Mouse (Mus musculus) hindbrain, embryonic 11.5 days (tissue): ENCODE results near the gene D230025D16Rik. TPM values are rescaled to one million over a fixed set of nuclear protein-coding genes. Genes with fewer than 3 reads are reported as not detected.
"Not testable (repeated sequence)": the region's sequence is repeated elsewhere in the genome, so short reads cannot be mapped to it uniquely, and the experiment has no call there.

Experiments used
- ATAC-seq: fragments of 200-750 bp; cut with Nextera tagmentation; 2 replicates; pipeline ENCODE4 v1.8.0; 2017; ENCODE audit warnings: mild to moderate bottlenecking, moderate TSS enrichment, moderate library complexity; ENCODE audit not compliant: low FRiP score
- DNase-seq: peaks from one replicate; pipeline ENCODE4 v3.0.0-alpha.2; 2015; ENCODE audit warnings: low spot score
- H3K27ac ChIP-seq: fragments of 300-500 bp; sonication (generic); 2 replicates; pipeline ENCODE4 v1.5.1; 2014; ENCODE audit warnings: mild to moderate bottlenecking, low read depth, low read length
- H3K27me3 ChIP-seq: fragments of 300-500 bp; sonication (generic); 2 replicates; pipeline ENCODE4 v1.6.1; 2014; ENCODE audit warnings: mild to moderate bottlenecking, low read length, moderate library complexity, mixed read lengths; ENCODE audit not compliant: control insufficient read depth, insufficient read depth
- H3K36me3 ChIP-seq: fragments of 300-500 bp; sonication (generic); 2 replicates; pipeline ENCODE4 v1.6.1; 2014; ENCODE audit warnings: mild to moderate bottlenecking, low read length, moderate library complexity, mixed read lengths; ENCODE audit not compliant: control insufficient read depth, insufficient read depth
- H3K4me1 ChIP-seq: fragments of 300-500 bp; sonication (generic); replicated peaks from 2 replicates; pipeline ENCODE4 v1.6.1; 2014; ENCODE audit warnings: low read length, mixed read lengths; ENCODE audit not compliant: control insufficient read depth, insufficient read depth
- H3K4me2 ChIP-seq: fragments of 300-500 bp; sonication (generic); replicated peaks from 2 replicates; pipeline ENCODE4 v1.6.1; 2014; ENCODE audit warnings: mild to moderate bottlenecking, low read depth, low read length
- H3K4me3 ChIP-seq: fragments of 300-500 bp; sonication (generic); 2 replicates; pipeline ENCODE4 v1.5.1; 2014; ENCODE audit warnings: low read depth, low read length
- H3K9ac ChIP-seq: fragments of 300-500 bp; sonication (generic); 2 replicates; pipeline ENCODE4 v1.6.1; 2014; ENCODE audit warnings: low read depth, low read length
- H3K9me3 ChIP-seq: fragments of 300-500 bp; sonication (generic); 2 replicates; pipeline ENCODE4 v1.6.1; 2016; ENCODE audit warnings: low read length; ENCODE audit not compliant: control insufficient read depth
- WGBS: fragments of 180-500 bp; shearing (Covaris S2); extraction: QIAGEN DNeasy Blood & Tissue Kit; methylation state at CpG from one replicate; pipeline ENCODE4 v1.1.7; 2014; 5-methylcytosine and 5-hydroxymethylcytosine counted together
- polyA plus RNA-seq: library from polyadenylated mRNA; unstranded; fragments of >200 nt; fragmentation: Nextera tagmentation; extraction: Ambion mirVana; gene quantifications from 2 replicates; pipeline ENCODE4 v1.2.1, GENCODE M21; 2014

The D230025D16Rik gene
- polyA plus RNA-seq, 1 experiment from 2014 or later, result 33.2 TPM

- not testable (repeated sequence) for H3K27ac ChIP-seq, H3K9ac ChIP-seq, H3K4me1 ChIP-seq, DNase-seq, H3K4me3 ChIP-seq, ATAC-seq, H3K36me3 ChIP-seq, H3K9me3 ChIP-seq, H3K4me2 ChIP-seq, H3K27me3 ChIP-seq
- 92% methylated on average over 4 of the region's 4 CpGs for WGBS
These were observed 7.4 kb downstream of the D230025D16Rik start for GRCm38 (mm10) chr8:105232321-105232693.

- DNase-seq (no peak), ATAC-seq (no peak)
- no peaks in the 10 kb centered on the region for H3K36me3 ChIP-seq
- no peaks in the 10 kb centered on the region for H3K4me1 ChIP-seq
- no peaks in the 10 kb centered on the region for H3K9me3 ChIP-seq
- no peaks in the 10 kb centered on the region for H3K27me3 ChIP-seq
- H3K9ac ChIP-seq, result no peak overlapping the region
- H3K27ac ChIP-seq, result no peak overlapping the region
- H3K4me3 ChIP-seq, result no peak overlapping the region
- no peak overlapping the region for H3K4me2 ChIP-seq
- 84% methylated on average over 1 of the region's 1 CpGs for WGBS
These were observed 8.4 kb downstream of the D230025D16Rik start for GRCm38 (mm10) chr8:105233126-105233935.

- Histone ChIP-seq H3K27ac (no peak overlapping the region), H3K4me3 (no peak overlapping the region), H3K36me3 (0 out of 2 replicates have a peak, but pooled peaks cover 6% of the 10 kb centered on the region), H3K4me1 (no peaks in the 10 kb centered on the region), H3K9ac (no peak overlapping the region), H3K4me2 (no peak overlapping the region), H3K27me3 (no peaks in the 10 kb centered on the region), H3K9me3 (no peaks in the 10 kb centered on the region)
- DNase-seq (no peak), ATAC-seq (no peak)
- 89% methylated on average over 1 of the region's 1 CpGs for WGBS
These were observed 10.3 kb downstream of the D230025D16Rik start for GRCm38 (mm10) chr8:105235206-105235605.

- 0 out of 2 replicates have a peak, but pooled peaks cover 6% of the 10 kb centered on the region for H3K36me3 ChIP-seq
- no peak for ATAC-seq
- no peak for DNase-seq
- no peak overlapping the region for H3K4me3 ChIP-seq
- H3K4me2 ChIP-seq, result no peak overlapping the region
- no peaks in the 10 kb centered on the region for H3K9me3 ChIP-seq
- 90% methylated on average over 14 of the region's 14 CpGs for WGBS
- no peak overlapping the region for H3K9ac ChIP-seq
- no peaks in the 10 kb centered on the region for H3K27me3 ChIP-seq
- no peak overlapping the region for H3K27ac ChIP-seq
- H3K4me1 ChIP-seq, result no peaks in the 10 kb centered on the region
These were observed 12.6 kb downstream of the D230025D16Rik start for GRCm38 (mm10) chr8:105237442-105238142.

- H3K9me3 ChIP-seq, result no peaks in the 10 kb centered on the region
- no peak overlapping the region for H3K4me3 ChIP-seq
- H3K27ac ChIP-seq, result no peak overlapping the region
- DNase-seq (no peak), ATAC-seq (no peak)
- 0 out of 2 replicates have a peak, but pooled peaks cover 6% of the 10 kb centered on the region for H3K36me3 ChIP-seq
- whole genome bisulfite sequencing, result 97% methylated on average over 7 of the region's 7 CpGs
- H3K9ac ChIP-seq, result no peak overlapping the region
- H3K4me2 ChIP-seq, result no peak overlapping the region
- no peaks in the 10 kb centered on the region for H3K4me1 ChIP-seq
- no peaks in the 10 kb centered on the region for H3K27me3 ChIP-seq
These were observed 16.1 kb downstream of the D230025D16Rik start for GRCm38 (mm10) chr8:105241016-105241415.

GRCm38 (mm10) chr8:105251954-105252353 lies 27.0 kb downstream of the D230025D16Rik start:
- no peaks in the 10 kb centered on the region for H3K36me3 ChIP-seq
- no peak overlapping the region for H3K4me3 ChIP-seq
- no peak overlapping the region for H3K4me2 ChIP-seq
- 0 out of 2 replicates have a peak, but pooled peaks cover 3% of the 10 kb centered on the region for H3K4me1 ChIP-seq
- no peak overlapping the region for H3K9ac ChIP-seq
- ATAC-seq (no peak), DNase-seq (no peak)
- H3K9me3 ChIP-seq, result no peaks in the 10 kb centered on the region
- peaks cover 15% of the 10 kb centered on the region for H3K27me3 ChIP-seq
- 94% methylated on average over 6 of the region's 6 CpGs for WGBS
- no peak overlapping the region for H3K27ac ChIP-seq

GRCm38 (mm10) chr8:105252680-105253537 lies 28.0 kb downstream of the D230025D16Rik start:
- DNase-seq (no peak), ATAC-seq (no peak)
- WGBS, result 93% methylated on average over 10 of the region's 10 CpGs
- Histone ChIP-seq H3K36me3 (no peaks in the 10 kb centered on the region), H3K9ac (no peak overlapping the region), H3K27me3 (peaks cover 18% of the 10 kb centered on the region), H3K4me1 (0 out of 2 replicates have a peak, but pooled peaks cover 3% of the 10 kb centered on the region), H3K27ac (no peak overlapping the region), H3K4me2 (no peak overlapping the region), H3K9me3 (no peaks in the 10 kb centered on the region), H3K4me3 (no peak overlapping the region)

GRCm38 (mm10) chr8:105253766-105254151 lies 28.8 kb downstream of the D230025D16Rik start:
- DNase-seq, result no peak
- peak; percentile 39; the same call in 1 of the 2 replicates for ATAC-seq
- H3K4me1 ChIP-seq, result 0 out of 2 replicates have a peak, but pooled peaks cover 3% of the 10 kb centered on the region
- H3K36me3 ChIP-seq, result no peaks in the 10 kb centered on the region
- H3K27me3 ChIP-seq, result peaks cover 27% of the 10 kb centered on the region
- 0 out of 2 replicates have a peak overlapping the region, but pooled peaks have one; percentile 30 for H3K27ac ChIP-seq
- H3K4me2 ChIP-seq, result peak overlapping the region; percentile 98
- H3K9me3 ChIP-seq, result no peaks in the 10 kb centered on the region
- H3K4me3 ChIP-seq, result peak overlapping the region; percentile 57; the same call in 1 of the 2 replicates
- peak overlapping the region; percentile 68; the same call in 1 of the 2 replicates for H3K9ac ChIP-seq
- 32% methylated on average over 20 of the region's 20 CpGs for WGBS
